Mouse (Mus musculus) testis, adult 2 months (tissue): ENCODE results near the gene Trim62. TPM values are rescaled to one million over a fixed set of nuclear protein-coding genes. Genes with fewer than 3 reads are reported as not detected.
A peak's percentile ranks its signal among the peaks of the same experiment; 100 is the strongest.

Source experiments
- H3K27ac ChIP-seq: fragments of 200-500 bp; 2 replicates; pipeline ENCODE4 v1.5.1; 2012; ENCODE audit warnings: low read depth, low read length; ENCODE audit not compliant: control insufficient read depth, insufficient read depth
- H3K27me3 ChIP-seq: fragments of 200-500 bp; 2 replicates; pipeline ENCODE4 v1.6.1; 2012; ENCODE audit warnings: mild to moderate bottlenecking, low read length, moderate library complexity; ENCODE audit not compliant: control insufficient read depth, insufficient read depth
- H3K36me3 ChIP-seq: fragments of 200-500 bp; 2 replicates; pipeline ENCODE4 v1.6.1; 2012; ENCODE audit warnings: mild to moderate bottlenecking, low read length; ENCODE audit not compliant: control insufficient read depth, insufficient read depth
- H3K4me1 ChIP-seq: fragments of 200-500 bp; 2 replicates; pipeline ENCODE4 v1.6.1; 2012; ENCODE audit warnings: low read length; ENCODE audit not compliant: control insufficient read depth, insufficient read depth
- H3K4me3 ChIP-seq: fragments of 200-500 bp; 2 replicates; pipeline ENCODE4 v1.5.1; 2012; ENCODE audit warnings: low read depth, mild to moderate bottlenecking, low read length, moderate library complexity, mixed read lengths; ENCODE audit not compliant: control insufficient read depth
- CTCF ChIP-seq: fragments of 200-500 bp; IDR thresholded peaks from 2 replicates; pipeline ENCODE4 v1.5.1; 2012; ENCODE audit warnings: low read depth, mild to moderate bottlenecking, inconsistent platforms, low read length, moderate library complexity; ENCODE audit not compliant: control insufficient read depth, insufficient read depth, insufficient replicate concordance
- POLR2A ChIP-seq: fragments of 200-500 bp; IDR thresholded peaks from 2 replicates; pipeline ENCODE4 v1.6.1; 2012; ENCODE audit warnings: low read depth, mild to moderate bottlenecking, inconsistent platforms, low read length, moderate library complexity; ENCODE audit not compliant: control insufficient read depth
- polyA plus RNA-seq: library from polyadenylated mRNA; depleted of rRNA; stranded (reverse); fragments of >200 nt; gene quantifications from 2 replicates; pipeline ENCODE4 v1.2.3, GENCODE M21; 2012; rRNA removed

The Trim62 gene
- polyA plus RNA-seq, 1 experiment, result 5.8 TPM

DNA sequence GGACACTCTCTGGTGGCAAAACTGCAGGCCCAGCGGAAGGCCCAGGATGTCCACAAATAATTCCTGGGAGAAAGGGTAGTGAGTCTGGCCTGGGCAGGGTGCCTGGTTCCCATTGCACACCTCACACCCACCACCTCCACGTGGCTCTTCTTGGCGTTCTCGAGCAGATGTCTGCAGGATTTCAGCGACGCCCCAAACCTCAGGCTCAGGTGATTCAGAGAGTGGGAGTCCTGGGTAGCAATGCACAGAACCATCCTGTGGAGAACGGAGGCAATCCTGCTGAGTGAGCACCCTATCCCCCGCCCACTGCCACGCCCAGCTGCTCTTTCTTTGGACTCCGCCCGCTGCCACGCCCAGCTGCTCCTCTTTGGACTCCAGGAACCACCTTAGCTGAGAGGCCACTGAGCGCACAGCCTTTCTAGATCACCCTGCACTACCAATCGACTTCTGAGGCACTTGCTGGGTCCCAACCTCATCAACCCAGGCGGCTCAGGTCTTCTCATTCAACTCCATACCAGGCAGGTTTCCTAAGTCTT is 66.2 kb downstream of the Trim62 start:
- TF ChIP-seq CTCF, result no peak
- no peak for TF ChIP-seq POLR2A
- Histone ChIP-seq H3K4me1 (peaks cover 12% of the 10 kb centered on the region), H3K36me3 (no peaks in the 10 kb centered on the region), H3K27me3 (no peaks in the 10 kb centered on the region), H3K27ac (no peak overlapping the region), H3K4me3 (no peak overlapping the region)

DNA sequence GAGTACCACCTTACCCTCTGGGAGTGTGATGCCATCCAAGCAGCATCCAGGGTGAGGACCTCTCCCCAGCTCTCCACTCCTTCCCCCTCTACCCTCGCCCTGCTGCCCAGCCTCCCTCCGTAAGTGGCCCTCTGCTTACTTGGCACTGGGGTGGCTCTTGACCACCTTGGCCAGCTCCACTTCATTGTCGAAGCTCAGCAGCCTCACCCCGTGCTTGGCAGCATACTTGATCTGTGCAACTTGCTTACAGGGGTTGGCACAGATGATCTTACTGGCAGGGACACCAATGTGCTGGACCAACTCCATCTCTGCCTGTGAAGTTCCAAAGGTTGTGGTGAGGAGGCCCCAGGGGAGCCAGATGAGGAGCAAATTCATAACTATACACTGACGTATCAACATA is 67.1 kb downstream of the Trim62 start:
- no peak for TF ChIP-seq POLR2A
- TF ChIP-seq CTCF, result no peak
- Histone ChIP-seq H3K36me3 (no peaks in the 10 kb centered on the region), H3K4me1 (peaks cover 12% of the 10 kb centered on the region), H3K4me3 (no peak overlapping the region), H3K27ac (no peak overlapping the region), H3K27me3 (no peaks in the 10 kb centered on the region)

DNA sequence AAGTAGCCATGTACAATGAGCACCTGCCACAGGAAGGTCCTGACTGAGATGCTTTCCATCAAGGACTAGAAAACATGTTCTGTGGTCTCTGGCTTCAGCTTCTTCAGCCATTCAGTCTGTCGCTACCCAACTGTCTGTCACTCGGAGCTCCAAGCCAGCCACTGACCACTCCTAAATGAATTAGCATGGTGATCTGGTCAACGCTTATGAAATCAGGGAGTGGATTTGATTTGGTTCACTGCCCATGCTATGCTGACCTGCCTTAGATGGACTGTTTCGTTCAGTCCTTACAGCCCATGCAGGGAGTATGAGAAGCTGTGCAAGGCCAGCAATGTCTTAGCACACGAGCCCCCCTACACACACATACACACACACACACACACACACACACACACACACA is 70.5 kb downstream of the Trim62 start:
- Histone ChIP-seq H3K4me1 (peaks cover 3% of the 10 kb centered on the region; the same call in 1 of the 2 replicates), H3K27me3 (no peaks in the 10 kb centered on the region), H3K4me3 (no peak overlapping the region), H3K27ac (no peak overlapping the region), H3K36me3 (no peaks in the 10 kb centered on the region)
- TF ChIP-seq CTCF (no peak), POLR2A (no peak)

DNA sequence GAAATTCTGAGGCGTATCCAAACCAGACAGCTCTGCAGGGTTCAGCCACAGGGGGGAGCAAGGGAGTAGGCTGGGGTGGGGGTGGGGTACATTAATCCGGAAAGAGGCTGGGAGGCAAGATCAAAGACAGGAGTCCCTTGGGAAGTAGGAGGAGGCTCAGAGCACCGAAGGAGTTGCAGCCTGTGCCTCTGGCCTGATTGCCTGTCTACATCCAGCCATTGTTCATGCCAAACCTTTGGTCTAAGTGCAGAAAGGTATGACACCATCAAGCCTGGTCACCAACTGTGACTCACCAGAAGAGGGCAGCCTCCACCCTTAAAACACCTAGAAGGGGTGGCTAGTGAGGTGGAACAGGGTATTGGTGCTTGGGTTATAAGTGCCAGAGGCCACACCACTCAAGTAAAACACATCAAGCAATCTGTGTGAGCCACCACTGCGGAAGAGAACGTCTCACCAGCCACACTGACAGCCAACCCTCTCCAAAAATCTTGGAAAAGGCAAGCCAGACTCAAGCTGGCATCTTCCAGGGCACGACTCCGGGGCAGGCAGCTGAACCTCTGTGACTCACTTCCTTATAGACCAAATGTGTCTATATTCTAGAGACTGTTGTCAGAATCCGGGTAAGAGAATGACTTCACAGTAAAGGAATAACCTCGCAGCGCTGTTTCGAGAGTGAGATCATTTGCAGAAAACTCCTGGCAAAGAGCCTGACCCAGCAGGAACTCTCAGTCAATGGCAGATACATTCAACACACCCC is 74.0 kb downstream of the Trim62 start:
- no peak overlapping the region for H3K27ac ChIP-seq
- H3K4me3 ChIP-seq, result no peak overlapping the region
- H3K36me3 ChIP-seq, result no peaks in the 10 kb centered on the region
- peaks cover 11% of the 10 kb centered on the region for H3K4me1 ChIP-seq
- no peak for TF ChIP-seq POLR2A
- peak; percentile 9; the same call in 1 of the 2 replicates for TF ChIP-seq CTCF
- H3K27me3 ChIP-seq, result no peaks in the 10 kb centered on the region

DNA sequence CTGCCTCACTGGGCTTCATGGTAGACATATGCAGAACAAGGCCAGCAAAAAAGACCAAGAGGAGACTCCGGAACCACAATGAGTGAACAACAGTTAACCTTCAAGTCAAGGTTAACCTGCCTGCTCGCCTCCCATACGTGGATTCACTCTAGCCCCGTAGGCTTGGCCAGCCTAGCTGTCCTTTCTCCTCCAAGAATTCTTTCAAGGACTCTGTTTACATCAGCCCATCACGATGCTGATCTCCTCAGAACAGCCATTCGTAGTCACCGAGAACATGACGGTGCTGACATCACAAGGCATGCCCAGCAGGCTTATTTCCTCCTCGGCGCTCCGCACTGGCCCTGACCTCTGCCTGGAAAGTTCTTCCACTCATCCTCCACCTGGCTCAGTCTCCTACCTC is 74.8 kb downstream of the Trim62 start:
- H3K4me1 ChIP-seq, result peaks cover 17% of the 10 kb centered on the region
- no peak for TF ChIP-seq POLR2A
- no peak for TF ChIP-seq CTCF
- H3K27ac ChIP-seq, result no peak overlapping the region
- H3K27me3 ChIP-seq, result no peaks in the 10 kb centered on the region
- no peak overlapping the region for H3K4me3 ChIP-seq
- H3K36me3 ChIP-seq, result no peaks in the 10 kb centered on the region

DNA sequence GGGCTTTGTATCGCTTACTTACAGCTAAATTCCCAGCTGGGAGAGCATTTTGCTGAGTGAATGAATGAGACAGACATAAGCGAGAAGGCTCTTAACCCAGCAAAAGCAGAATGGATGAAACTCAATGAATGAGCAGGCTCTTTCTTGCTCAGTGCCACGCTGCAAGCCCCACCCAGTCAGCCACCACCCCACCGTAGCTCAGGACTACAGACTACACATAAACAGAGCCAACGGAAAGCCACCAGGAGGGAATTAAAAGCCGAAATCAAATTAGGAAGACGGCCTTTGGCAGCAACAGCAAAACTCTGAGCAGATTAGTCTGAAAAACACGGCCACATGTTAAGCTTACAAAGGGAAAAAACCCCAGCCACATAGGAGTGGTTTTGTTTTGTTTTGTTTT is 75.5 kb downstream of the Trim62 start:
- no peak overlapping the region for H3K27ac ChIP-seq
- H3K4me3 ChIP-seq, result no peak overlapping the region
- TF ChIP-seq CTCF (no peak), POLR2A (no peak)
- no peaks in the 10 kb centered on the region for H3K27me3 ChIP-seq
- peaks cover 19% of the 10 kb centered on the region for H3K4me1 ChIP-seq
- no peaks in the 10 kb centered on the region for H3K36me3 ChIP-seq

DNA sequence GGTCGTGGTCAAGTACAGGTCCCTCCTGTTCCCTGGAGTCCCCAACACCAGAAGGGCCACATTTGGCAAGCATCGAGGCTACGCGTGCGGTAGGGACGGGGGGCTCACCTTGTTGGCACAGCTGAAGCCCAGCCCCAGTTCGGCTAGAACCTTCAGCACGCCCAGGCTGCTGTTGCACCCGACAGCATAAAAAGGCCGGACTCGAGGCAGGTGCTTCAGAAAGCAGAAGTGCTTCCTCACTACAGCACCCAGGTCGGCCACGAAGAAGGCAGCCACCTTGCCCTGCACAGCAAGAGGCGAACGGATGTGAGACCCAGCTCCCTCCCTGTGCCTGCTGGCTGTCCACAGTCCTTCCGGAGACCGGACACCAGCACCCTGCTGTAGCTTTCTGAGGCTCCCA is 76.3 kb downstream of the Trim62 start:
- H3K27ac ChIP-seq, result no peak overlapping the region
- TF ChIP-seq POLR2A (no peak), CTCF (no peak)
- H3K36me3 ChIP-seq, result no peaks in the 10 kb centered on the region
- peaks cover 19% of the 10 kb centered on the region for H3K4me1 ChIP-seq
- no peaks in the 10 kb centered on the region for H3K27me3 ChIP-seq
- H3K4me3 ChIP-seq, result no peak overlapping the region

Other genes with a start within 250 kb of the Trim62 start
- gene Phc2, start 228.9 kb upstream of the Trim62 start, polyA plus RNA-seq, result 44.6 and 47.8 TPM in 2 replicates
- 0.06 and 0.07 TPM in 2 replicates for gene A3galt2, start 128.2 kb upstream of the Trim62 start, polyA plus RNA-seq
- 16.0 and 16.5 TPM in 2 replicates for gene Zfp362, start 77.5 kb upstream of the Trim62 start, polyA plus RNA-seq
- gene Azin2, start 78.9 kb downstream of the Trim62 start, polyA plus RNA-seq, result 213 and 251 TPM in 2 replicates
- 98.0 and 115 TPM in 2 replicates for gene Ak2, start 108.4 kb downstream of the Trim62 start, polyA plus RNA-seq
- 515 and 590 TPM in 2 replicates for gene Rnf19b, start 174.7 kb downstream of the Trim62 start, polyA plus RNA-seq
- 0.42 and 2.4 TPM in 2 replicates for gene Tmem54, start 222.0 kb downstream of the Trim62 start, polyA plus RNA-seq
- 9.3 and 10.2 TPM in 2 replicates for gene Hpca, start 238.5 kb downstream of the Trim62 start, polyA plus RNA-seq